Mouse (Mus musculus): Measurements from ENCODE around the gene Zscan29. TPM values are rescaled to one million over a fixed set of nuclear protein-coding genes. Genes with fewer than 3 reads are reported as not detected.

Gene Zscan29
- total and polyA plus RNA-seq, 3 experiments: 6.5 to 199 (median 10.2) TPM

DNA sequence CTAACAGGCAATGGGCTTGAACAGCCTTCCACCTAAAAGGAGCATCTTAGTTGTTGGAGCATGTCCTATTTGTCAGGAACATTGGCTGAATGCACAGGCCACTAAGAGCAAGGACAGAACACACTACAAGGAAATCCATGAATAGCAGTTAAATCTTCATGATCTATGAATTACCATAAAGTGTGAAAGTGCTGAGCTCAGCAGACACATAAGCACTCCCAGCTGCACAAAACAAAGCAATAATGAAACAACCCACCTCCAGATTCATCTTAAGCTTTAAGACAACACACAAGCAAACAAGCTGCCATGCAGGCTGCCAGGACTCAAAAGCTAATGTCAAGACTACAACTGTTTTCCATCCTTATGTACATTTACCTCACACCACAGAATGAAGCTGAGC, 48.3 kb upstream of the Zscan29 start:
- no peaks in the 10 kb centered on the region for H3K79me2 ChIP-seq (ENCODE audit: control insufficient read depth, insufficient read depth, low read length, poor library complexity)
- no peak overlapping the region for H3K9ac ChIP-seq (ENCODE audit: control insufficient read depth, low read depth, low read length, poor library complexity, severe bottlenecking)
- no peak overlapping the region for H3K27ac ChIP-seq (ENCODE audit: control insufficient read depth, low read depth, low read length)
- H3K4me1 ChIP-seq (ENCODE audit: control insufficient read depth in 1 of 2, insufficient read depth in 2 of 2, low read length in 2 of 2): no peaks in the 10 kb centered on the region
- H3K36me3 ChIP-seq (ENCODE audit: control insufficient read depth in 1 of 2, insufficient read depth in 2 of 2, low read length in 2 of 2): no peaks in the 10 kb centered on the region; a peak in 1 of 4 replicates
- no peaks in the 10 kb centered on the region for H3K9me3 ChIP-seq (replicated peaks; ENCODE audit: insufficient read depth, low read length)
- no peak overlapping the region for H3K4me3 ChIP-seq (ENCODE audit: control insufficient read depth in 1 of 2, insufficient read depth in 1 of 2, low read depth in 2 of 2, low read length in 2 of 2)
- no peak for TF ChIP-seq RCOR1 (IDR thresholded peaks at IDR 0.05; ENCODE audit: low read depth, low read length)
- no peak for TF ChIP-seq CHD1 (IDR thresholded peaks at IDR 0.05; ENCODE audit: low read depth, low read length)
- TF ChIP-seq MAZ (IDR thresholded peaks at IDR 0.05; ENCODE audit: low read depth, low read length): no peak
- TF ChIP-seq ZKSCAN1 (IDR thresholded peaks at IDR 0.05; ENCODE audit: low read depth, low read length): no peak
- TF ChIP-seq ZMIZ1 (IDR thresholded peaks at IDR 0.05; ENCODE audit: low read depth, low read length): no peak
- no peak for TF ChIP-seq JUND (IDR thresholded peaks at IDR 0.05; ENCODE audit: low read depth, low read length)
- no peak for TF ChIP-seq ZC3H11A (IDR thresholded peaks at IDR 0.05; ENCODE audit: low read depth, low read length)
- no peak for TF ChIP-seq USF1 (IDR thresholded peaks at IDR 0.05; ENCODE audit: low read depth, low read length)
- TF ChIP-seq MYB (IDR thresholded peaks at IDR 0.05; ENCODE audit: low read depth, low read length): no peak
- no peak for TF ChIP-seq KAT2A (conservative IDR thresholded peaks at IDR 0.05; ENCODE audit: low read depth, low read length)
- no peak for DNase-seq (ENCODE audit: low read depth, low spot score)
- no peaks in the 10 kb centered on the region for H3K27me3 ChIP-seq (ENCODE audit: control insufficient read depth in 1 of 2, insufficient read depth in 2 of 2, low read length in 2 of 2)

DNA sequence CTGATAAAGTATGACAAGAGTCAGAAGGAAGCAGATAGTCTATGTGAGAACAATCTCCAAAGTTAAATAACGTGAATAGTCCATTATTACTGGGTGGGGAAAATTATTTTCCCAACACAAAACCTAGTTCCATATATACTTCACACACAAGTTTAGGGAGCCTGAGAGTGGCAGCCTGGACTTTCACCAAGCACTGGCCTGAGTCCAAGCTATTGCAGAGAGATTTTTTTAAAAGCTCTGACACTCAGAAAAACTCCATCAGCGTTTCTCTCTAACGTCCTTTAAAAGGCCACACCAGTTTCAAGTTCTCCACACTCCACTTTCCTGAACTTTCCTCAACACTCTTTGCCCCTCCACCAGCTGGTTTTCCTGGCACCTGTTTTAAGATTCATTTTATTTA, 43.6 kb upstream of the Zscan29 start:
- TF ChIP-seq BHLHE40 (IDR thresholded peaks at IDR 0.05; ENCODE audit: borderline replicate concordance, low read depth, low read length) (no peak), ZC3H11A (IDR thresholded peaks at IDR 0.05; ENCODE audit: low read depth, low read length) (no peak), TAL1 (IDR thresholded peaks at IDR 0.05; ENCODE audit: low read length) (no peak), MYB (IDR thresholded peaks at IDR 0.05; ENCODE audit: low read depth, low read length) (no peak), GABPA (IDR thresholded peaks at IDR 0.05; ENCODE audit: low read depth, low read length) (no peak), GATA1 (IDR thresholded peaks at IDR 0.05; ENCODE audit: low read depth, low read length) (no peak), NELFE (IDR thresholded peaks at IDR 0.05; ENCODE audit: low read depth, low read length) (no peak), MAFK (IDR thresholded peaks at IDR 0.05; ENCODE audit: borderline replicate concordance, low read depth, low read length) (no peak), HCFC1 (IDR thresholded peaks at IDR 0.05; ENCODE audit: low read depth, low read length) (no peak), SMC3 (IDR thresholded peaks at IDR 0.05; ENCODE audit: low read depth, low read length) (no peak), ZKSCAN1 (IDR thresholded peaks at IDR 0.05; ENCODE audit: low read depth, low read length) (no peak), RCOR1 (IDR thresholded peaks at IDR 0.05; ENCODE audit: low read depth, low read length) (no peak), ELF1 (IDR thresholded peaks at IDR 0.05; ENCODE audit: low read depth, low read length) (no peak), MXI1 (IDR thresholded peaks at IDR 0.05; ENCODE audit: low read depth, low read length) (no peak), ETS1 (IDR thresholded peaks at IDR 0.05; ENCODE audit: low read depth, low read length) (no peak), EP300 (IDR thresholded peaks at IDR 0.05; ENCODE audit: low read depth in 1 of 2, low read length in 2 of 2) (no peak), ZNF384 (IDR thresholded peaks at IDR 0.05; ENCODE audit: low read depth, low read length) (no peak), CHD1 (IDR thresholded peaks at IDR 0.05; ENCODE audit: low read depth, low read length) (no peak), MAX (IDR thresholded peaks at IDR 0.05; ENCODE audit: low read length) (no peak), UBTF (IDR thresholded peaks at IDR 0.05; ENCODE audit: borderline replicate concordance, insufficient read depth, low read depth, low read length) (no peak)
- no peaks in the 10 kb centered on the region for H3K9me3 ChIP-seq (replicated peaks; ENCODE audit: insufficient read depth, low read length)
- no peak overlapping the region for H3K9ac ChIP-seq (ENCODE audit: control insufficient read depth, low read depth, low read length, poor library complexity, severe bottlenecking)
- no peaks in the 10 kb centered on the region for H3K79me2 ChIP-seq (ENCODE audit: control insufficient read depth, insufficient read depth, low read length, poor library complexity)
- no peak overlapping the region for H3K4me3 ChIP-seq (ENCODE audit: control insufficient read depth in 1 of 2, insufficient read depth in 1 of 2, low read depth in 2 of 2, low read length in 2 of 2)
- H3K4me1 ChIP-seq (ENCODE audit: control insufficient read depth in 1 of 2, insufficient read depth in 2 of 2, low read length in 2 of 2): no peaks in the 10 kb centered on the region
- H3K27me3 ChIP-seq (ENCODE audit: control insufficient read depth in 1 of 2, insufficient read depth in 2 of 2, low read length in 2 of 2): no peaks in the 10 kb centered on the region
- no peak overlapping the region for H3K27ac ChIP-seq (ENCODE audit: control insufficient read depth, low read depth, low read length)
- H3K36me3 ChIP-seq (ENCODE audit: control insufficient read depth in 1 of 2, insufficient read depth in 2 of 2, low read length in 2 of 2): no peaks in the 10 kb centered on the region; a peak in 1 of 4 replicates
- DNase-seq (ENCODE audit: low read depth, low spot score): no peak
